Mouse (Mus musculus) retina, postnatal 7 days (tissue): ENCODE results near the gene Skap1.

Source experiments
- DNase-seq: peaks from one replicate; pipeline ENCODE4 v3.0.0-alpha.2; 2012; ENCODE audit warnings: low read depth, low spot score

Skap1 gene

GRCm38 (mm10) chr11:96622782-96623181 is 158.4 kb downstream of the Skap1 start:
- DNase-seq = no peak

GRCm38 (mm10) chr11:96624436-96624835 is 160.0 kb downstream of the Skap1 start:
- DNase-seq = no peak

- peak; percentile 33 for DNase-seq
Observed at GRCm38 (mm10) chr11:96629775-96630174, 165.4 kb downstream of the Skap1 start.

GRCm38 (mm10) chr11:96631521-96631920 is 167.1 kb downstream of the Skap1 start:
- no peak for DNase-seq

- no peak for DNase-seq
Observed at GRCm38 (mm10) chr11:96637927-96638326, 173.5 kb downstream of the Skap1 start.

- no peak for DNase-seq
Observed at GRCm38 (mm10) chr11:96639805-96640204, 175.4 kb downstream of the Skap1 start.

GRCm38 (mm10) chr11:96642173-96643140 is 178.1 kb downstream of the Skap1 start:
- no peak for DNase-seq

- no peak for DNase-seq
Observed at GRCm38 (mm10) chr11:96644969-96645368, 180.6 kb downstream of the Skap1 start.

- DNase-seq = peak; percentile 34
Observed at GRCm38 (mm10) chr11:96645538-96646037, 181.2 kb downstream of the Skap1 start.

- no peak for DNase-seq
Observed at GRCm38 (mm10) chr11:96651848-96652247, 187.5 kb downstream of the Skap1 start.

- DNase-seq = no peak
Observed at GRCm38 (mm10) chr11:96653867-96654266, 189.5 kb downstream of the Skap1 start.

GRCm38 (mm10) chr11:96658420-96658819 is 194.0 kb downstream of the Skap1 start:
- no peak for DNase-seq

- DNase-seq = no peak
Observed at GRCm38 (mm10) chr11:96666924-96667323, 202.5 kb downstream of the Skap1 start.

- DNase-seq = no peak
Observed at GRCm38 (mm10) chr11:96668367-96668766, 204.0 kb downstream of the Skap1 start.

- peak; percentile 30 for DNase-seq
Observed at GRCm38 (mm10) chr11:96673792-96674191, 209.4 kb downstream of the Skap1 start.

GRCm38 (mm10) chr11:96674786-96675365 is 210.5 kb downstream of the Skap1 start:
- no peak for DNase-seq

- no peak for DNase-seq
Observed at GRCm38 (mm10) chr11:96678026-96678425, 213.6 kb downstream of the Skap1 start.

- DNase-seq = no peak
Observed at GRCm38 (mm10) chr11:96679026-96679425, 214.6 kb downstream of the Skap1 start.

- no peak for DNase-seq
Observed at GRCm38 (mm10) chr11:96685381-96685780, 221.0 kb downstream of the Skap1 start.

- DNase-seq = no peak
Observed at GRCm38 (mm10) chr11:96686713-96687280, 222.4 kb downstream of the Skap1 start.

- no peak for DNase-seq
Observed at GRCm38 (mm10) chr11:96692250-96692649, 227.9 kb downstream of the Skap1 start.

- no peak for DNase-seq
Observed at GRCm38 (mm10) chr11:96693360-96693759, 229.0 kb downstream of the Skap1 start.
